Mouse (Mus musculus): Measurements from ENCODE around the gene Prm3. TPM values are rescaled to one million over a fixed set of nuclear protein-coding genes. Genes with fewer than 3 reads are reported as not detected.

Gene Prm3
- polyA plus RNA-seq, 1 experiment from 2014 or later, result not detected

DNA sequence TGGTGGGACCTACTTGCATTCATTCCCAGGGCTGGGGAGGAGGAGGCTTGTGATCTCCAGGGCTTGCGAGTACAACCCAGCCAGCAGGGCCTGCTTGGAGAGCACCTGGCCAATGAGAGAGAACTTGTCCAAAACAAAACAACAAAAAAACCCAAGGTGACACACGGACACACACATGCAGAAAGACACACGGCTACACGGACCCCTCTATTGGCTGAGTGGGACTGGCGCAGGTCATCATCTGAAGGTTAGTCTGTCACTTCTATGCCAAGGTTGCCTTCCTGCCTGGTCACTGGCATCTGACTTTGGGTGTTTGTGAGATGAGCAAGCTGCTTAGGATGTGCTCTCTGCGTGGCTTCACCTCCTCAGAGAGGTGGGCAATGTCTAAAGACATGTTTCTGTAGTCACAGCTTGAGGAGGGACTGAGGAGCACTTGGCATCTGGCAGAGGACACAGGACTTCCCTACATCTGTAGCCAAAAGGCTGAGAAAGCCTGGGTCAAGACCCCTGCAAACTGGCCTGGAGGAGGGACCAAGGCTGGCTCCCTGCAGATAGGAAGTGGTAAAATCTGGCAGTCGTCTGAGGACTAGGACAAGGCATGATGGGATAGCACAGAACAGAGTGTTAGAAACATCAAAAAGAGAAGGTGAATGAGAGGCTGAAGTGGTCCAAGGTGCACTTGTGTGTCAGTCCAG lies 37.2 kb upstream of the Prm3 start:
- H3K27me3 ChIP-seq (ENCODE audit: control insufficient read depth, insufficient read depth, low read length), result no peaks in the 10 kb centered on the region
- WGBS, result 78% methylated on average over 7 of the region's 7 CpGs
- no peaks in the 10 kb centered on the region for H3K4me1 ChIP-seq (ENCODE audit: control insufficient read depth, insufficient read depth, low read length)
- H3K4me2 ChIP-seq (ENCODE audit: low read depth, low read length), result no peak overlapping the region
- no peaks in the 10 kb centered on the region for H3K9me3 ChIP-seq (ENCODE audit: control insufficient read depth, low read length)
- no peak for ATAC-seq (ENCODE audit: low read depth)
- no peak overlapping the region for H3K9ac ChIP-seq (replicated peaks; ENCODE audit: low read depth, low read length)
- H3K4me3 ChIP-seq (ENCODE audit: low read depth, low read length), result no peak overlapping the region
- no peaks in the 10 kb centered on the region for H3K36me3 ChIP-seq (ENCODE audit: control insufficient read depth, insufficient read depth, low read length)
- H3K27ac ChIP-seq (ENCODE audit: low read depth, low read length), result no peak overlapping the region

DNA sequence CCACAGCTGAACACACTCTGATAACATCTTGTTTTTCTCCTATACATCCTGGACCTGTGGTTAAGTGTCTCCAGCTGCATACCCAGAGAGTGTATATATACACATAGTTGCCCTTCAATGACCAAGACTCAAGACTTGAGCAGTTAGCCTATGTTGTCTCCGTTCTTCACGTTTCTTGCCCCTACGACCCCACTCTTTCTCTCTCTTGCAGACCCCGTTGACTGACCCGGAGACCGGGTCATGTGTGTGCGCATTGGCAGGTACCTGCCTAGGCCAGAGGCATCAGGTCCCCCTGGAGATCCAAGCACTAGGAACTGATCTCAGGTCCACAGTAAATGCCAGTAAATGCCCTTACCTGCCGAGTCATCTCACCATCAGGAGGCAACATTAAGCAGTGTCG lies 36.6 kb upstream of the Prm3 start:
- 94% methylated on average over 9 of the region's 9 CpGs for WGBS
- H3K9ac ChIP-seq (replicated peaks; ENCODE audit: low read depth, low read length), result no peak overlapping the region
- H3K27ac ChIP-seq (ENCODE audit: low read depth, low read length), result no peak overlapping the region
- ATAC-seq (ENCODE audit: low read depth), result no peak
- H3K9me3 ChIP-seq (ENCODE audit: control insufficient read depth, low read length), result no peaks in the 10 kb centered on the region
- H3K27me3 ChIP-seq (ENCODE audit: control insufficient read depth, insufficient read depth, low read length), result no peaks in the 10 kb centered on the region
- H3K4me2 ChIP-seq (ENCODE audit: low read depth, low read length), result no peak overlapping the region
- H3K4me1 ChIP-seq (ENCODE audit: control insufficient read depth, insufficient read depth, low read length), result no peaks in the 10 kb centered on the region
- no peaks in the 10 kb centered on the region for H3K36me3 ChIP-seq (ENCODE audit: control insufficient read depth, insufficient read depth, low read length)
- no peak overlapping the region for H3K4me3 ChIP-seq (ENCODE audit: low read depth, low read length)

DNA sequence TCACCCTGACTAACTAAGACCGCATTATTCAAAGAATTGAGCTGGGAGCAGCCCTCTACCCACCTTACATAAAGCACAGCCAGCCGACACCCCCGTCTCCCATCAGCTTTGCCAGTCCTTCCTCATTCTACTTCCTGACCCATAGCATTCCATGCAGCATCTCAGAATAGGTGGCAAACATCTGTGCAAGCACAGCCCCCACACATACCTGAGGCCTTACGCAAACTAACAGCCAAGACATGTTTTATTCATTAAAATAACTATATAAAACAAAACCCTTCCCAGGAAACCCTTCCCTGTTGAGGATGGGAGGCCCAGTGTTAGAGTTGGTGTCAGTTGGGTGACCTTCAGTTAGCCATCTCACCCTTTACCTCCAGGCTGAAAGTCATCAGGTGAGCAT lies 35.1 kb upstream of the Prm3 start:
- Histone ChIP-seq H3K9ac (replicated peaks; ENCODE audit: low read depth, low read length) (no peak overlapping the region), H3K36me3 (ENCODE audit: control insufficient read depth, insufficient read depth, low read length) (no peaks in the 10 kb centered on the region), H3K4me3 (ENCODE audit: low read depth, low read length) (no peak overlapping the region), H3K4me2 (ENCODE audit: low read depth, low read length) (no peak overlapping the region), H3K4me1 (ENCODE audit: control insufficient read depth, insufficient read depth, low read length) (no peaks in the 10 kb centered on the region), H3K27me3 (ENCODE audit: control insufficient read depth, insufficient read depth, low read length) (no peaks in the 10 kb centered on the region), H3K9me3 (ENCODE audit: control insufficient read depth, low read length) (no peaks in the 10 kb centered on the region), H3K27ac (ENCODE audit: low read depth, low read length) (no peak overlapping the region)
- WGBS, result 88% methylated on average over 4 of the region's 4 CpGs
- no peak for ATAC-seq (ENCODE audit: low read depth)

DNA sequence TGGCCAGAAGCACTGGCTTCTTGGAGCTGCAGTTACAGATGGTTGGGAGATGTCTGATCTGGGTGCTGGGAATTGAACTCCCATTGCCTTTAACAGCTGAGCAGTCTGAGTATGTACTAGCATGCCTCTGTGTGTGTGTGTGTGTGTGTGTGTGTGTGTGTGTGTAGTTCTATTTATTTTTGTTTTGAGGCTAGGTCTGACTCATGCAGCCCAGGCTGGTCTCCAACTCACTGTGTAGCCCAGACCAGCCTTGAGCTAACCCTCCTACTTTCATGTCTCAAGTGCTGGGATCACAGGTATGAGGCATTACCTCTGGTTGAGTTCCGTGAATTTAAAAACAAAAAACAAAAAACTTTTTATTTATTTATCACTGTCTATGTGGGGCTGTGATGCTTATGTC lies 33.8 kb upstream of the Prm3 start:
- Histone ChIP-seq H3K4me2 (ENCODE audit: low read depth, low read length) (no peak overlapping the region), H3K27ac (ENCODE audit: low read depth, low read length) (no peak overlapping the region), H3K9me3 (ENCODE audit: control insufficient read depth, low read length) (no peaks in the 10 kb centered on the region), H3K36me3 (ENCODE audit: control insufficient read depth, insufficient read depth, low read length) (no peaks in the 10 kb centered on the region), H3K4me3 (ENCODE audit: low read depth, low read length) (no peak overlapping the region), H3K4me1 (ENCODE audit: control insufficient read depth, insufficient read depth, low read length) (no peaks in the 10 kb centered on the region), H3K9ac (replicated peaks; ENCODE audit: low read depth, low read length) (no peak overlapping the region), H3K27me3 (ENCODE audit: control insufficient read depth, insufficient read depth, low read length) (no peaks in the 10 kb centered on the region)
- WGBS, result 79% methylated on average over 1 of the region's 1 CpGs
- no peak for ATAC-seq (ENCODE audit: low read depth)

DNA sequence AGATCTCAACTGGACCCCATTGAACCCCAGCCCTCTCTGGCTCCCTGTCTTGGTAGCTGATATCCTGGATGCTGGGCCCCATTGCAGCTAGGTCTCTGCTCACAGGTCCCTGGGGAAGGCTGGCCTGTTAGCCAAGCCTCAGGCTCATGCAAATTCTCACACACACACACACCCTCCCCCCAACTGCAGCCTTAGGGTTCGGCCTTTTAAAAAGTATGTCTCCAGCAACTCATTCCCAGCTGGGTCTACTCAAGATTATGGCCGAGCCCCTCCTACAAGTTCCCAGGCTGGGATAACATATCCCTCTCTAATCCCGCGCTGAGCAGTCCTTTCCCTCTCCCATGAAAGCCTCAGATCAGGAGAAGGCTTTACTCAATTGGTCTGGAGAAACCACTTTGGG lies 30.7 kb upstream of the Prm3 start:
- Histone ChIP-seq H3K4me1 (ENCODE audit: control insufficient read depth, insufficient read depth, low read length) (no peaks in the 10 kb centered on the region), H3K36me3 (ENCODE audit: control insufficient read depth, insufficient read depth, low read length) (no peaks in the 10 kb centered on the region), H3K4me2 (ENCODE audit: low read depth, low read length) (no peak overlapping the region), H3K4me3 (ENCODE audit: low read depth, low read length) (no peak overlapping the region), H3K27ac (ENCODE audit: low read depth, low read length) (no peak overlapping the region), H3K9ac (replicated peaks; ENCODE audit: low read depth, low read length) (no peak overlapping the region), H3K27me3 (ENCODE audit: control insufficient read depth, insufficient read depth, low read length) (no peaks in the 10 kb centered on the region), H3K9me3 (ENCODE audit: control insufficient read depth, low read length) (no peaks in the 10 kb centered on the region)
- no peak for ATAC-seq (ENCODE audit: low read depth)
- 61% methylated on average over 4 of the region's 4 CpGs for WGBS

DNA sequence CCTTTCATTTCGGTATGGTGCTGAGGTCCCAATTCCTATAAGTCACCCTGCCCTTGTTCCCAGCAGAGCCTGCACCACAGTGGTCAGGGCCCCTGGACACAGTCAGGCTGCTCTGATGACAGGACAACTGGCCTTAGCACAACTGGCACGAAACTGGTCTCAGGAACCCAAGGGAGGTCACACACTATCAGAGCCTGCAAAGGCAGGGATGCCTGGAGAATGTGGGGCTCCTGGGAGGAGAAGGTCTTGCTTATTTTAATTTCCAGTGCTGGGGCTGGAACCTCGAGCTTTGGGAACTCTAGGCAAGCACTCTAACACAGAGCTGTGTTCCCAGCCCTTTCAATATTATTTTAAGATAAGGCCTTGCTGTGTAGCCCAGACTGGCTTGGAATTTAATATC lies 29.3 kb upstream of the Prm3 start:
- no peak overlapping the region for H3K9ac ChIP-seq (replicated peaks; ENCODE audit: low read depth, low read length)
- no peaks in the 10 kb centered on the region for H3K4me1 ChIP-seq (ENCODE audit: control insufficient read depth, insufficient read depth, low read length)
- ATAC-seq (ENCODE audit: low read depth), result no peak
- 69% methylated on average over 3 of the region's 3 CpGs for WGBS
- no peaks in the 10 kb centered on the region for H3K9me3 ChIP-seq (ENCODE audit: control insufficient read depth, low read length)
- no peak overlapping the region for H3K4me2 ChIP-seq (ENCODE audit: low read depth, low read length)
- H3K4me3 ChIP-seq (ENCODE audit: low read depth, low read length), result no peak overlapping the region
- no peaks in the 10 kb centered on the region for H3K27me3 ChIP-seq (ENCODE audit: control insufficient read depth, insufficient read depth, low read length)
- H3K27ac ChIP-seq (ENCODE audit: low read depth, low read length), result no peak overlapping the region
- no peaks in the 10 kb centered on the region for H3K36me3 ChIP-seq (ENCODE audit: control insufficient read depth, insufficient read depth, low read length)

DNA sequence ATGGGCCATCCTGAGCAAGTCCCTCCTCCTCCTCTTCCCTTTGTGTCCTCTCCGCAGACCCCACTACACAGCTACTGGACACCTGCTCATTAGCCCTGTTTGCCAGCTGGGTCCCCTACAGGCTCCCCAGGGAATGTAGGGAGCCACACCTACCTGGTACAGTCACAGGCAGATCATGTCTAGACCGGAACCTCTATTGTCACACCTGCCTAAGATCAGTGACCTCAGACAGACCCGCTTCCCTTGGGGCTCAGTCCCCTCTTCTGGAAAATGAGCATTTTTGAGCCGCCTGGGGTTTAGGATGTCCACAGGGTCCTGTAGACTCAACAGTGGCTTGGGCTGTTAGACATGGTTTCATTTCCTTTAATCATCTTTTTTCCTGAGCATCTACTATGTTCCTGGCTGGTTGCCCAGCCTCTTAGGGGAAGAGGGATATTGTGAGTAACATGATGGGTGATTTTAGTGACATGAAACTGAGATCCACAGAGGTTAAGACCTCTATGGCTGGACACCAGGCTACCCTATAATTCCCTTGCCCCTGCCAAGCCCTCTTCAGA lies 27.9 kb upstream of the Prm3 start:
- no peak overlapping the region for H3K9ac ChIP-seq (replicated peaks; ENCODE audit: low read depth, low read length)
- H3K4me3 ChIP-seq (ENCODE audit: low read depth, low read length), result no peak overlapping the region
- no peak overlapping the region for H3K4me2 ChIP-seq (ENCODE audit: low read depth, low read length)
- H3K4me1 ChIP-seq (ENCODE audit: control insufficient read depth, insufficient read depth, low read length), result no peaks in the 10 kb centered on the region
- no peak overlapping the region for H3K27ac ChIP-seq (ENCODE audit: low read depth, low read length)
- 81% methylated on average over 4 of the region's 4 CpGs for WGBS
- no peaks in the 10 kb centered on the region for H3K36me3 ChIP-seq (ENCODE audit: control insufficient read depth, insufficient read depth, low read length)
- no peak for ATAC-seq (ENCODE audit: low read depth)
- no peaks in the 10 kb centered on the region for H3K27me3 ChIP-seq (ENCODE audit: control insufficient read depth, insufficient read depth, low read length)
- no peaks in the 10 kb centered on the region for H3K9me3 ChIP-seq (ENCODE audit: control insufficient read depth, low read length)

DNA sequence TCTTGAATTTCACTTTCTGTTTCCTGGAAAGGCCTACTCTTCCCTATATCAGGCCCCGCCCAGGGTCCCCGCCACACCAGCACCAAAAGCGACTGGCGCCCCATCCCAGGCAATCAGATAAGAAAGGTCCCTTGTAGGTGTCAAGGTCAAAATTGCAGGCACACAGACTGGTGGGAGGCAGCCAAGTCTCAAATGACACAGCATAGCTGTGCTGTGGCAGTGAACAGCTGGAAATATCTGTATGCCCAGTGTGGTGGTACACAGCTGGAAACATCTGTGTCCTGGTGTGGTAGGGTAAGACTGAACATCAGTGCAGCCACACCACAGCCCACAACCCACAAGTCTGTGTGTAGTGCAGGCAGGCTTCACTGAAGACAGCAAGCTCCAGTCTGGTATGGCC lies 24.1 kb upstream of the Prm3 start:
- Histone ChIP-seq H3K4me2 (ENCODE audit: low read depth, low read length) (no peak overlapping the region), H3K4me3 (ENCODE audit: low read depth, low read length) (no peak overlapping the region), H3K9me3 (ENCODE audit: control insufficient read depth, low read length) (no peaks in the 10 kb centered on the region), H3K27ac (ENCODE audit: low read depth, low read length) (no peak overlapping the region), H3K36me3 (ENCODE audit: control insufficient read depth, insufficient read depth, low read length) (no peaks in the 10 kb centered on the region), H3K27me3 (ENCODE audit: control insufficient read depth, insufficient read depth, low read length) (no peaks in the 10 kb centered on the region), H3K4me1 (ENCODE audit: control insufficient read depth, insufficient read depth, low read length) (no peaks in the 10 kb centered on the region), H3K9ac (replicated peaks; ENCODE audit: low read depth, low read length) (no peak overlapping the region)
- ATAC-seq (ENCODE audit: low read depth), result no peak
- 95% methylated on average over 4 of the region's 4 CpGs for WGBS

DNA sequence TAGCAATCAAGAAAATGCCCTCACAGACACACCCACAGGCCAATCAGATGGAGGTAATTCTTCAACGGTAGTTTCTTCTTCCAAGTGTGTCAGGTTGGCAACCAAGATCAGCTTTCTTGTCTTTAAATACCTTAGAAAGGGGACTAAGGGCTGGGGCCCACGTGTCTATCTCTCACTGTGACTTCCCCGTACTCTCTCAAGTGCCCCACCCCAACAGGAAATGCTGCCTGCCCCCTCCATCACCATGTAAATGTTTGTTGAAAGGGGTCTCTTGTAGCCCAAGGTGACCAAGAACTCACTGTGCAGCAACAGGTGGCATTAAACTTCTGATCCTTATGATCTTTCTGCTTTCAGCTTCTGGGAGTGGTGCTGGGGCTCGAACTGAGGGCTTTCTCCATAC lies 23.0 kb upstream of the Prm3 start:
- Histone ChIP-seq H3K27ac (ENCODE audit: low read depth, low read length) (no peak overlapping the region), H3K9ac (replicated peaks; ENCODE audit: low read depth, low read length) (no peak overlapping the region), H3K36me3 (ENCODE audit: control insufficient read depth, insufficient read depth, low read length) (no peaks in the 10 kb centered on the region), H3K4me3 (ENCODE audit: low read depth, low read length) (no peak overlapping the region), H3K27me3 (ENCODE audit: control insufficient read depth, insufficient read depth, low read length) (no peaks in the 10 kb centered on the region), H3K9me3 (ENCODE audit: control insufficient read depth, low read length) (no peaks in the 10 kb centered on the region), H3K4me2 (ENCODE audit: low read depth, low read length) (no peak overlapping the region), H3K4me1 (ENCODE audit: control insufficient read depth, insufficient read depth, low read length) (no peaks in the 10 kb centered on the region)
- no peak for ATAC-seq (ENCODE audit: low read depth)
- WGBS, result 81% methylated on average over 4 of the region's 4 CpGs

All from neural tube, embryonic 14.5 days (tissue).